Mouse (Mus musculus) MN1 (cell line): ENCODE data around the gene Hmcn2.
A peak's percentile ranks its signal among the peaks of the same experiment; 100 is the strongest.

Experiments
- DNase-seq: peaks from one replicate; pipeline ENCODE4 v3.0.0-alpha.2; 2016; ENCODE audit warnings: low spot score

Gene Hmcn2

GRCm38 (mm10) chr2:31305684-31306083 is 8.5 kb upstream of the Hmcn2 start:
- DNase-seq, result peak; percentile 66

- no peak for DNase-seq
These were observed 6.0 kb upstream of the Hmcn2 start for GRCm38 (mm10) chr2:31308257-31308656.

GRCm38 (mm10) chr2:31309549-31309948 is 4.7 kb upstream of the Hmcn2 start:
- DNase-seq, result no peak

GRCm38 (mm10) chr2:31318162-31318561 is 3.9 kb downstream of the Hmcn2 start:
- no peak for DNase-seq

- no peak for DNase-seq
These were observed 5.0 kb downstream of the Hmcn2 start for GRCm38 (mm10) chr2:31319200-31319599.

GRCm38 (mm10) chr2:31327186-31327585 is 13.0 kb downstream of the Hmcn2 start:
- no peak for DNase-seq

GRCm38 (mm10) chr2:31337706-31338330 is 23.6 kb downstream of the Hmcn2 start:
- DNase-seq, result no peak

- DNase-seq, result peak; percentile 87
These were observed 25.6 kb downstream of the Hmcn2 start for GRCm38 (mm10) chr2:31339826-31340225.

- DNase-seq, result peak; percentile 66
These were observed 27.7 kb downstream of the Hmcn2 start for GRCm38 (mm10) chr2:31341726-31342535.

GRCm38 (mm10) chr2:31346096-31346495 is 31.9 kb downstream of the Hmcn2 start:
- DNase-seq, result no peak

- DNase-seq, result peak; percentile 63
These were observed 34.2 kb downstream of the Hmcn2 start for GRCm38 (mm10) chr2:31348373-31348772.

GRCm38 (mm10) chr2:31348850-31349249 is 34.6 kb downstream of the Hmcn2 start:
- DNase-seq, result no peak

GRCm38 (mm10) chr2:31356771-31357170 is 42.6 kb downstream of the Hmcn2 start:
- no peak for DNase-seq

- no peak for DNase-seq
These were observed 45.1 kb downstream of the Hmcn2 start for GRCm38 (mm10) chr2:31359316-31359715.

- no peak for DNase-seq
These were observed 53.0 kb downstream of the Hmcn2 start for GRCm38 (mm10) chr2:31367186-31367585.

- no peak for DNase-seq
These were observed 57.2 kb downstream of the Hmcn2 start for GRCm38 (mm10) chr2:31371396-31371795.

- no peak for DNase-seq
These were observed 58.0 kb downstream of the Hmcn2 start for GRCm38 (mm10) chr2:31372186-31372585.

- DNase-seq, result peak; percentile 67
These were observed 60.2 kb downstream of the Hmcn2 start for GRCm38 (mm10) chr2:31374415-31374814.

- no peak for DNase-seq
These were observed 61.8 kb downstream of the Hmcn2 start for GRCm38 (mm10) chr2:31376057-31376456.

- no peak for DNase-seq
These were observed 63.3 kb downstream of the Hmcn2 start for GRCm38 (mm10) chr2:31377481-31377880.

GRCm38 (mm10) chr2:31381292-31381846 is 67.2 kb downstream of the Hmcn2 start:
- peak; percentile 76 for DNase-seq

- DNase-seq, result peak; percentile 33
These were observed 68.7 kb downstream of the Hmcn2 start for GRCm38 (mm10) chr2:31382952-31383351.

GRCm38 (mm10) chr2:31416968-31417367 is 102.8 kb downstream of the Hmcn2 start:
- no peak for DNase-seq
